Mouse (Mus musculus): ENCODE data around the gene Dock9.
A peak's percentile ranks its signal among the peaks of the same experiment; 100 is the strongest.
"Not testable (repeated sequence)": the region's sequence is repeated elsewhere in the genome, so short reads cannot be mapped to it uniquely, and the experiment has no call there.

The Dock9 gene

GRCm38 (mm10) chr14:121737277-121737676, 60.4 kb downstream of the Dock9 start:
- DNase-seq (ENCODE audit: low read depth, low spot score), result no peak

DNA sequence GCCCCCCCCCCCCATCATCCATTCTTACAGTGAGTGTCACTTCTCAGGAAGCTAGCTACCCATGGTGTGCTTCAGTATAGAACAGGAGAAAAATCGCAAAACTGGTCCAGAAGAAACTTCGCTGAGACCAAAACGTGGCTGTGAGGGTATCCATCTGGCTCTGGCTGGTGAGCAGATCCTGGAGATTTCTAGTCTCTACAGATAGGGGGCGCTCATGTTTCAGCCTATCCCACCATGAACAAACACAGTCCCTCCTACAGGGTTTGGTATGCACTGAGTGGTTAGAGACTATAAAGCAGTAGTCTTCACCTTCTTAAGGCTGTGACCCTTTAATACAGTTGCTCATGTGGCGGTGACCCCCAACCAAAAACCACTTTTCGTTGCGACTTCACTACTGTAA, 62.0 kb downstream of the Dock9 start:
- peak; percentile 23 for DNase-seq (ENCODE audit: low read depth, low spot score)

DNA sequence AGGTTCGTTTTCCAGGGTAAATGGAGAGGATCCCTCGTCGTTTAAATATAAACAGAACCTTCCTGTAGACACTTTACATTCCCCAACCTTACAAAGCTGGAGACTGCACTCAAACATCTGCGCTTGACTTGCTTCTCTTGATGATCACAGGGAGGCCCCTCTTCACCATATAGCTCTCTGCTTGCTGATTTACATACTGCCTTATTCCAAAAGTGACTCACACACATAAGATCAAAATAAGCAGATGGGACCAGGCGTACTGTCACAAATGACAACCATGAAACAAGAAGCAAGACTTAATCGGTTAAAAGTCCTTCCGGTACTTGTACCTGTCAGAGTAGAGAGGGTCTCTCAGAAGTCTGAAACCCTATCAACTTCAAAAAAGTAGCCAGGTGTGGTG, 63.4 kb downstream of the Dock9 start:
- no peak for DNase-seq (ENCODE audit: low read depth, low spot score)

DNA sequence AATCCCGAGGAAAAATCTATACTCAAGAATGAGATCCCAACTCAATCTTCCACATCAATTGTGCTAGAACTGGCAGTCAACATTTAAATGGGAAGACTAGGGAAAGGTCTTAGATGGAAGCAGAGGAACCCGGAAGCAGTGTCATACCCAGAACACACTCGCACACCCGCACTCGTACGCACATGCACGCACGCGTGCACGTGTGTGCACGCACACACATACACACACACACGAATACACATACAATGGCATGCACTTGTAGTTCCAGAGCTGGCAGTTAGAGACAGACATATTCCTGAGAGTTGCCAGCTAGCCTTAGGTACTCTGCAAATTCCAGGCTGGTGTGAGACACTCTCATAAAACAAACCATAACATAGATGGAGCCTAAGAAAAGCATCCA, 63.9 kb downstream of the Dock9 start:
- DNase-seq (ENCODE audit: low read depth, low spot score), result no peak

DNA sequence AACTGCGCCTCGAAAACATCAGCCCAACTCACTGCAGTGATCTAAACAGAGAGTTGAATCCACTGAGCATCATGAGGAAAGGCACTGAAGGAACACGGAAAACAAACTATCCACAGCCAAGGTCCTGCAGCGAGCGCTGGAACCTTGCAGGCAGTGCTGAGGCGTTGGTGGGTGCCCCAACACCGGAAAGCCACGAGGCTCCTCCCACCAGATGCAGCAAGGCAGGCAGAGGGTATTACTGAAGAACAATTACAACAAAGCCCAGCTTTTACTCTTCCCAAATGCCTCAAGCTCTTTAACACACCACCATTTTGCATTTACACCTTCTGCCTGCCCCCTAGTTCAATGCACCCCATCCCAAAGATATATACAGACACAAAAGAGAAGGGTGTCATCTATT, 65.4 kb downstream of the Dock9 start:
- no peak for DNase-seq (ENCODE audit: low read depth, low spot score)

GRCm38 (mm10) chr14:121731688-121732168, 65.9 kb downstream of the Dock9 start:
- peak; percentile 91 for DNase-seq (ENCODE audit: low read depth, low spot score)

GRCm38 (mm10) chr14:121730966-121731365, 66.7 kb downstream of the Dock9 start:
- no peak for DNase-seq (ENCODE audit: low read depth, low spot score)

DNA sequence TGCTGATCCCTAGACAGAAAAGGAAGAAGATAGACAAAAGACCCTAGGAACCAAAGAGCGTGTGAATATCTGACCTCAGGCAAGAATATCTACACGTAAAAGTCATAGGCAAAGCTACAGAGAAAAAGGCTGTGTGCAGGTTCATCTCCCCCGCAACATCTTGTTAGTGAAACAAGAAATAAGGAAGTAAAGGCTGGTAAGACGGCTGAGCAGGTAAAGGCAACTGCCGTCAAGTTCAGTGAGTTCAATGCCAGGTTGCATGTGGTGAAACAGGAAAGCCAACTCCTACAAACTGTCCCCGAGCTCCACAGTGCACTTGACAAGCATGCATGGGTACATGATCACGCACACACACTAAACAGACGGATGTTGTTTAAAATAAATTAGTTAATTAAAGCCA, 69.6 kb downstream of the Dock9 start:
- no peak for DNase-seq (ENCODE audit: low read depth, low spot score)

- DNase-seq (ENCODE audit: low read depth, low spot score), result no peak
These were observed 73.1 kb downstream of the Dock9 start for GRCm38 (mm10) chr14:121724501-121724900.

- DNase-seq (ENCODE audit: low read depth, low spot score), result no peak
These were observed 74.9 kb downstream of the Dock9 start for GRCm38 (mm10) chr14:121722774-121723173.

- no peak for DNase-seq (ENCODE audit: low read depth, low spot score)
These were observed 76.2 kb downstream of the Dock9 start for GRCm38 (mm10) chr14:121721431-121721830.

DNA sequence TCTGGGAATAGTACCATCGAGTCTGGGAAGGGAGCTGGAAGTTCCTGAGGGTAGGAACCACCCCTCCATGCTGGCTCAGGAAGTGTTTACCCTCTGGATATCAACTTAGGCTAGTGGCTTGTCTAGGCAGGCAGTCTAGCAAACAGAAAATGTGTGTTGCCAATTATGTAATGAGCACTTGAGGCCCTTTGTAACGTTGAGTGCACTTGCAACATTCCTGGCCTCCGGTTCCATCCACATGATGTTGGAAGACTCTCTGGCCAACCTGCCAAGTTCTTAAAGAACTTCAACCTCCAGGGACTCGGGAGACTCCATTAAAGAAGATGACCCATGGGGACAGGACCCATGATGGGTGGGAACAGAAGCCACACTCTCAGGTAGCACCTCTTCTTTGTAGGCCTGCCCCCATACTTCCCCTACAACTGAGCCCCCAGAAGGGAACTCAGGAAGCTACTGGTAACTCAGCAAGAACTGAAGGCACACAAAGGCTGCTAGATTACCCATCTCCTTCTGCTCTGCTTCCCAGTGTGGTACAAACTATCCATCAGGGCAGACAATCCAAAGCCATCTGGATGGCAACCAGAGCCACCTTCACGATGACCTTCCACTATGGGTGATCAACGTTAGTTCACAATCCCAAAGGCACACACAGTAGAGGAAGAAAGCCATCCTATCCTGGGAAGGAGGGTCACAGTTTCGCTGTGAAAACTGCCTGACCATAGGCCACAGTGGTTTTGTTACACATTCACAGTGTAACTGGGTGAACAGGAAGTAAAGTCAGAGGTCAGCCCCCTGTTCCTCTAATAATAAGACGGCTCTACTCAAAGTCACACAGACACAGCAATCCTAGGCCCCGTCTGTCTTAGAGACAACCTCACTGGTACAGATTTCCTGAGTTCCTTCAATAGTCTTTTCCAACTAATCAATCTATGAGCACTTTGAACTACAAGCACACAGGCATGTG, 77.7 kb downstream of the Dock9 start:
- no peak for DNase-seq (ENCODE audit: low read depth, low spot score)

- DNase-seq (ENCODE audit: low read depth, low spot score), result not testable (repeated sequence)
These were observed 82.8 kb downstream of the Dock9 start for GRCm38 (mm10) chr14:121714799-121715198.

GRCm38 (mm10) chr14:121714268-121714667, 83.4 kb downstream of the Dock9 start:
- no peak for DNase-seq (ENCODE audit: low read depth, low spot score)

- DNase-seq (ENCODE audit: low read depth, low spot score), result no peak
These were observed 83.8 kb downstream of the Dock9 start for GRCm38 (mm10) chr14:121713830-121714197.

DNA sequence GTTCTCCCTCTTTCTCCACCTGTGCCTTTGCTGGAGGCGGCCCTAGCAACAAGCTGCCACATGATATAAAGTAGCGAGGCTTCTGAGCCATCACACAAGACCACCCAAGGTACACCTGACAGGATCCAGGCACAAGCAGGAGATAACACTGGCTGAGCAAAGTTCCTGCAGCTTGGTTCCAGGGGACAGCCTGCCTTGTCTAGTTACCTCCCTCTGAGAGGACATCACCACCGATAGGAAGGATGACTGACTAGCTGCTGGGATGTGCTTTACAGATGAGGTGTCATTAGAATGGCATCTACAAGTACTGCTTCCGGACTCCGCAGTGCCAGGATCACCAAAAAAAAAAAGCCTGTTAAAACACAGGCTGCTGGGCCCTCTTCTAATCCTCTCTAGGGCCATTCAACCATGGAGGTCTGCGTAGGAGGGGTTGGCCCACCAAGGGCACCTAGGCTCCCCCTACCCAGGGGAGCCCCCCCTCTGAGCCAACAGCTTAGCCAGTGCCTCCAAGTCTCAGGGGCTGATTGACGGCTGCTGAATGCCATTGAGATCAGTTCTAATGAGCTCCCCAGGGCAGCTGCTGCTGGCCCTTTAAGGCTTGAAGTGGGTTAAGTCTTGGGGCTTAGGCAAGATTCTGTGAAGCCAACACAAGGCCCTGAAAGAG, 84.3 kb downstream of the Dock9 start:
- DNase-seq (ENCODE audit: low read depth, low spot score), result no peak

- DNase-seq (ENCODE audit: low read depth, low spot score), result no peak
These were observed 86.4 kb downstream of the Dock9 start for GRCm38 (mm10) chr14:121711089-121711826.

GRCm38 (mm10) chr14:121710130-121710529, 87.5 kb downstream of the Dock9 start:
- DNase-seq (ENCODE audit: low read depth, low spot score), result peak; percentile 25

- DNase-seq (ENCODE audit: low read depth, low spot score), result no peak
These were observed 89.4 kb downstream of the Dock9 start for GRCm38 (mm10) chr14:121708244-121708643.

DNA sequence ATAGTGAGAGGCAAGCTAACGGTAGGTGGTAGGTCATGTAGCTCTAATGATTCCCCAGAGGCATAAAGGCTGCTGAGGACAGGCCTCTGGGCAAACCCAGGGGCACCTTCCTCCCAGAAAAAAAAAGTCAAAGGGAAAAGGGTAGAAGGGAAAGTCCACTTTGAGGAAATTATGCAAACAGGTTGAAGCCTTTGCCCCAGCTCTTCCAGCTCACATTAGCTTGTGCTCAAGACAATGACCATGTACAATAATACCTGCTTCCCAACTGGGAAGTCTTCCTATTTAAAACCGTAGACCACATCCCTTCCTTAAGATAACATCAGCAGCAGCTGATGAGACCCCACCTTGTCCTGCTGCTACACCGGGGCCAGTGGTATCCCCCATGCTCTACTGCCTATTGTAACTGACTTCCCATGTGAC, 91.1 kb downstream of the Dock9 start:
- no peak for DNase-seq (ENCODE audit: low read depth, low spot score)

- DNase-seq (ENCODE audit: low read depth, low spot score), result no peak
These were observed 92.0 kb downstream of the Dock9 start for GRCm38 (mm10) chr14:121705644-121706043.

DNA sequence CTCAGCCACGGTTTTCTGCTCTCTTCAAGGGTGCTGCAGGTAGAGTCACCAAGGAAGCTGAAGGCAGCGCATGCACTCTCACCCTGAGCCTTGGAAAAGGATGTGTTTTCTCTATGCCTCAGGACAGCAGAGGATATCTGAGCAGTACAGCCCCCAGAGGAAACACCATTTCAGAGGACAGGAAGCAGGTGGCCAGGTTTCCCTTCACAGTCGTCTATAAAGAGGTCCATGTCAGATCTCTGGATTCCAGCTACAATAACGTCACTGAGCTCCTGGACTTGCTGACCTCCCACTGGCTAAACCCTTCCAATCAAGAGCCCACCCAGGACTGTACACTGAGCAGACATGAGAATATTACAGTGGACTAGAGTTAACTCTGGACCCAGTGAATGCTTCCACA, 95.1 kb downstream of the Dock9 start:
- DNase-seq (ENCODE audit: low read depth, low spot score), result no peak

Measured in CD4-positive helper T cell, adult 2 months (primary cell).